Mouse (Mus musculus) lung, embryonic 14.5 days (tissue): ENCODE results near the gene Gm17364. TPM values are rescaled to one million over a fixed set of nuclear protein-coding genes. Genes with fewer than 3 reads are reported as not detected.

Source experiments
- ATAC-seq: fragments of 200-750 bp; cut with Nextera tagmentation; 2 replicates; pipeline ENCODE4 v1.8.0; 2017; ENCODE audit warnings: mild to moderate bottlenecking, moderate TSS enrichment, moderate library complexity; ENCODE audit not compliant: insufficient read depth
- DNase-seq: peaks from one replicate; pipeline ENCODE4 v3.0.0-alpha.2; 2015
- H3K27ac ChIP-seq: fragments of 300-500 bp; sonication (generic); 2 replicates; pipeline ENCODE4 v1.5.1; 2014; ENCODE audit warnings: low read depth, mild to moderate bottlenecking, moderate library complexity
- H3K27me3 ChIP-seq: fragments of 300-500 bp; sonication (generic); 2 replicates; pipeline ENCODE4 v1.6.1; 2014; ENCODE audit warnings: low read length, control low read depth; ENCODE audit not compliant: insufficient read depth
- H3K36me3 ChIP-seq: fragments of 300-500 bp; sonication (generic); 2 replicates; pipeline ENCODE4 v1.6.1; 2014; ENCODE audit warnings: control low read depth; ENCODE audit not compliant: insufficient read depth
- H3K4me1 ChIP-seq: fragments of 300-500 bp; sonication (generic); 2 replicates; pipeline ENCODE4 v1.6.1; 2014; ENCODE audit warnings: antibody characterized with exemption, control low read depth; ENCODE audit not compliant: insufficient read depth
- H3K4me2 ChIP-seq: fragments of 300-500 bp; sonication (generic); 2 replicates; pipeline ENCODE4 v1.6.1; 2014; ENCODE audit warnings: mild to moderate bottlenecking
- H3K4me3 ChIP-seq: fragments of 300-500 bp; sonication (generic); 2 replicates; pipeline ENCODE4 v1.5.1; 2014; ENCODE audit warnings: low read depth, low read length
- H3K9ac ChIP-seq: fragments of 300-500 bp; sonication (generic); 2 replicates; pipeline ENCODE4 v1.6.1; 2014
- H3K9me3 ChIP-seq: fragments of 300-500 bp; sonication (generic); 2 replicates; pipeline ENCODE4 v1.6.1; 2016; ENCODE audit warnings: low read depth, low read length, control low read depth
- CTCF ChIP-seq: IDR thresholded peaks from 2 replicates; pipeline ENCODE4 v1.5.1; 2016; ENCODE audit warnings: antibody characterized with exemption, low read depth
- WGBS: fragments of 180-500 bp; shearing (Covaris S2); extraction: QIAGEN DNeasy Blood & Tissue Kit; methylation state at CpG from one replicate; pipeline ENCODE4 v1.1.7; 2014; 5-methylcytosine and 5-hydroxymethylcytosine counted together
- polyA plus RNA-seq: library from polyadenylated mRNA; unstranded; fragments of >200 nt; fragmentation: Nextera tagmentation; extraction: Ambion mirVana; gene quantifications from 2 replicates; pipeline ENCODE4 v1.2.1, GENCODE M21; 2014

Gm17364 gene
- polyA plus RNA-seq, 1 experiment from 2014 or later = not detected

- Histone ChIP-seq H3K9ac (no peak overlapping the region), H3K4me3 (no peak overlapping the region), H3K27ac (no peak overlapping the region), H3K36me3 (no peaks in the 10 kb centered on the region), H3K27me3 (no peaks in the 10 kb centered on the region), H3K4me2 (no peak overlapping the region), H3K4me1 (no peaks in the 10 kb centered on the region), H3K9me3 (no peaks in the 10 kb centered on the region)
- ATAC-seq (no peak), DNase-seq (no peak)
- 88% methylated on average over 15 of the region's 15 CpGs for WGBS
- no peak for TF ChIP-seq CTCF
Observed at GRCm38 (mm10) chr13:41232209-41232608, 41.6 kb downstream of the Gm17364 start.

- Histone ChIP-seq H3K4me2 (no peak overlapping the region), H3K36me3 (no peaks in the 10 kb centered on the region), H3K27ac (no peak overlapping the region), H3K4me1 (no peaks in the 10 kb centered on the region), H3K9ac (no peak overlapping the region), H3K4me3 (no peak overlapping the region), H3K9me3 (no peaks in the 10 kb centered on the region), H3K27me3 (no peaks in the 10 kb centered on the region)
- TF ChIP-seq CTCF = no peak
- DNase-seq (peak; percentile 39), ATAC-seq (no peak)
- 80% methylated on average over 12 of the region's 12 CpGs for WGBS
Observed at GRCm38 (mm10) chr13:41231389-41231983, 42.3 kb downstream of the Gm17364 start.

- 83% methylated on average over 5 of the region's 5 CpGs for WGBS
- H3K36me3 ChIP-seq = no peaks in the 10 kb centered on the region
- no peaks in the 10 kb centered on the region for H3K4me1 ChIP-seq
- H3K9me3 ChIP-seq = no peaks in the 10 kb centered on the region
- H3K27me3 ChIP-seq = no peaks in the 10 kb centered on the region
- no peak overlapping the region for H3K4me2 ChIP-seq
- no peak overlapping the region for H3K4me3 ChIP-seq
- DNase-seq (no peak), ATAC-seq (no peak)
- no peak overlapping the region for H3K9ac ChIP-seq
- no peak overlapping the region for H3K27ac ChIP-seq
- TF ChIP-seq CTCF = no peak
Observed at GRCm38 (mm10) chr13:41230256-41230655, 43.5 kb downstream of the Gm17364 start.

GRCm38 (mm10) chr13:41228060-41228459 is 45.7 kb downstream of the Gm17364 start:
- H3K27ac ChIP-seq = no peak overlapping the region
- no peak overlapping the region for H3K9ac ChIP-seq
- no peak overlapping the region for H3K4me2 ChIP-seq
- no peaks in the 10 kb centered on the region for H3K36me3 ChIP-seq
- ATAC-seq = no peak
- H3K4me3 ChIP-seq = no peak overlapping the region
- H3K4me1 ChIP-seq = no peaks in the 10 kb centered on the region
- no peaks in the 10 kb centered on the region for H3K27me3 ChIP-seq
- H3K9me3 ChIP-seq = no peaks in the 10 kb centered on the region
- 79% methylated on average over 5 of the region's 5 CpGs for WGBS
- DNase-seq = no peak
- no peak for TF ChIP-seq CTCF

GRCm38 (mm10) chr13:41226513-41226912 is 47.3 kb downstream of the Gm17364 start:
- Histone ChIP-seq H3K4me3 (no peak overlapping the region), H3K4me2 (no peak overlapping the region), H3K36me3 (no peaks in the 10 kb centered on the region), H3K9ac (no peak overlapping the region), H3K4me1 (no peaks in the 10 kb centered on the region), H3K9me3 (no peaks in the 10 kb centered on the region), H3K27me3 (no peaks in the 10 kb centered on the region), H3K27ac (no peak overlapping the region)
- DNase-seq = no peak
- no peak for ATAC-seq
- 35% methylated on average over 5 of the region's 5 CpGs for WGBS
- no peak for TF ChIP-seq CTCF

Other genes starting within 250 kb of the Gm17364 start
- 0.93 and 1.2 TPM in 2 replicates for gene Mak, start 194.3 kb downstream of the Gm17364 start, polyA plus RNA-seq
- gene Gcm2, start 162.9 kb downstream of the Gm17364 start, polyA plus RNA-seq = not detected in 2 replicates
- 0.11 TPM in 1 of 2 replicates, not detected in the other for gene Sycp2l, start 159.7 kb downstream of the Gm17364 start, polyA plus RNA-seq
- 4.4 and 5.4 TPM in 2 replicates for gene Elovl2, start 53.6 kb downstream of the Gm17364 start, polyA plus RNA-seq
- 11.9 and 12.0 TPM in 2 replicates for gene Smim13, start 24.1 kb downstream of the Gm17364 start, polyA plus RNA-seq
- 86.5 and 89.4 TPM in 2 replicates for gene Nedd9, start 213.4 kb upstream of the Gm17364 start, polyA plus RNA-seq